Mouse (Mus musculus) megakaryocyte-erythroid progenitor cell, adult 5 weeks (primary cell): ENCODE results near the gene Tspan6. TPM values are rescaled to one million over a fixed set of nuclear protein-coding genes. Genes with fewer than 3 reads are reported as not detected.

Experiments used
- polyA plus RNA-seq: library from polyadenylated mRNA; stranded (reverse); fragments of >175 nt; gene quantifications from 2 replicates; pipeline ENCODE4 v1.2.3, GENCODE M21; 2012

Gene Tspan6
- polyA plus RNA-seq = 0.22 and 0.49 TPM in 2 replicates

DNA sequence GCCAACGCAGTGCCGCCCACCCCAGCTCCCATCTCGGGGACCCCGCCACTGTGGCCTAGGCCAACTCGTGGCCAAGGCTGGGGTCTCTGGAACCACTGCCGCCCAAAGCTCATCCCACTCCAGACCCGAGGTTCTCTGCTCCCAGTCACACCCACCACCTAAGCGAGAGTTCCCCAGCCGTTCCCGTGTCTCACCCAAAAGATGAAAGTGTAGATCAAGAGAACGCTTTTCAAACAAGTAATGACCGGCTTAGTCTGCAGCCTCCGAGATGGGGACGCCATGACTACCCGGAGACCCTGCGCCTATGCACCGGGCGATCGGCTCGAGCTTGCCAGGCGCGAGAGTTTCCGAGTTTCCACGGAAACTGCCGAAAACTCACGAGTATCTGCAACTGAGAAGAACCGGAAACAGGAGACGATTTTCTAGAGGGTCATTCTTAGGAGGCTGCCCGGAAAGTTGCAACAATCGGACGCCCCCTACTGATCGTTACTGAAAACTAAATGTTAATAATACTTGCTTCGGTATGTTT, at the start of gene Tspan6:
Gene Tspan6 (minus strand): TSS at position 416 of the 529 bp plus-strand sequence.

GRCm38 (mm10) chrX:133908261-133908660, 10.0 kb upstream of the Tspan6 start, which contains the start of gene Srpx2:
Gene Srpx2, plus strand, starts transcription at chrX:133908426.

GRCm38 (mm10) chrX:133850680-133851079, 47.5 kb downstream of the Tspan6 start, which contains the start of gene Tnmd:
Gene Tnmd, plus strand, starts transcription at chrX:133850980.

Other genes starting within 250 kb of the Tspan6 start
- 0.02 TPM in 2 replicates for gene Pcdh19, start 209.4 kb downstream of the Tspan6 start, polyA plus RNA-seq
- gene Tnmd, start 47.4 kb downstream of the Tspan6 start, polyA plus RNA-seq = not detected in 2 replicates
- gene Srpx2, start 10.0 kb upstream of the Tspan6 start, polyA plus RNA-seq = not detected in 2 replicates
- gene Sytl4, start 83.4 kb upstream of the Tspan6 start, polyA plus RNA-seq = 0.06 and 0.51 TPM in 2 replicates
- 35.5 and 39.8 TPM in 2 replicates for gene Cstf2, start 160.8 kb upstream of the Tspan6 start, polyA plus RNA-seq